Mouse (Mus musculus) cerebellum, postnatal 4 days (tissue): ENCODE results near the gene Wee1.
"Not testable (repeated sequence)": the region's sequence is repeated elsewhere in the genome, so short reads cannot be mapped to it uniquely, and the experiment has no call there.

Source experiments
- DNase-seq, 2 experiments: peaks; one replicate each; pipeline ENCODE4 v3.0.0; 2022; ENCODE audit warnings: low spot score in 2 of 2, mixed read lengths in 1 of 2

Wee1 gene

GRCm38 (mm10) chr7:110121516-110122288, at the start of gene Wee1:
TSS of gene Wee1 (plus strand) at chr7:110122046.
- peak; percentile 95 to 99 for DNase-seq

GRCm38 (mm10) chr7:110078168-110078567, 43.7 kb upstream of the Wee1 start:
- no peak for DNase-seq

GRCm38 (mm10) chr7:110083386-110084165, 38.3 kb upstream of the Wee1 start:
- peak; percentile 35 to 62 for DNase-seq

- no peak for DNase-seq
Measured at GRCm38 (mm10) chr7:110085217-110085616, 36.6 kb upstream of the Wee1 start.

GRCm38 (mm10) chr7:110087914-110088313, 33.9 kb upstream of the Wee1 start:
- DNase-seq: no peak

GRCm38 (mm10) chr7:110091670-110092069, 30.2 kb upstream of the Wee1 start:
- no peak for DNase-seq

GRCm38 (mm10) chr7:110096332-110096731, 25.5 kb upstream of the Wee1 start:
- DNase-seq: no peak

GRCm38 (mm10) chr7:110097106-110097793, 24.6 kb upstream of the Wee1 start:
- no peak for DNase-seq

GRCm38 (mm10) chr7:110100854-110101253, 21.0 kb upstream of the Wee1 start:
- no peak for DNase-seq

GRCm38 (mm10) chr7:110101266-110101665, 20.6 kb upstream of the Wee1 start:
- DNase-seq: no peak

GRCm38 (mm10) chr7:110105041-110105440, 16.8 kb upstream of the Wee1 start:
- DNase-seq: no peak

- DNase-seq: no peak
Measured at GRCm38 (mm10) chr7:110106633-110107032, 15.2 kb upstream of the Wee1 start.

GRCm38 (mm10) chr7:110108524-110108923, 13.3 kb upstream of the Wee1 start:
- DNase-seq: not testable (repeated sequence)

- peak in 1 of 2 experiments; percentile 21 for DNase-seq
Measured at GRCm38 (mm10) chr7:110108967-110109610, 12.8 kb upstream of the Wee1 start.

GRCm38 (mm10) chr7:110110061-110110656, 11.7 kb upstream of the Wee1 start:
- DNase-seq: no peak

- DNase-seq: no peak
Measured at GRCm38 (mm10) chr7:110114699-110115098, 7.1 kb upstream of the Wee1 start.

GRCm38 (mm10) chr7:110116731-110117291, 5.0 kb upstream of the Wee1 start:
- no peak for DNase-seq

GRCm38 (mm10) chr7:110118448-110118847, 3.4 kb upstream of the Wee1 start:
- DNase-seq: no peak

GRCm38 (mm10) chr7:110120157-110120784, 1.6 kb upstream of the Wee1 start:
- DNase-seq: no peak

- DNase-seq: no peak
Measured at GRCm38 (mm10) chr7:110121162-110121515, 707 bp upstream of the Wee1 start.

- no peak for DNase-seq
Measured at GRCm38 (mm10) chr7:110122289-110122564, 381 bp downstream of the Wee1 start.
